Comparison of ENCODE assay signal across 17 mouse cellular contexts in genomic region chr3:154509394-154509793, GRCm38 (mm10).
DNase-seq lines count a peak whose midpoint lies in the region; ATAC-seq lines count a peak whose summit lies in the region.
"Had no signal": no experiment of that assay in that cellular context is flagged by ENCODE, and none has a peak within 500 bp of the region (broad histone marks: within the 10 kb centered on the region; RNA-seq: fewer than 3 reads in every experiment).

No protein-coding gene starts in this region.

- ATAC-seq in granulocyte monocyte progenitor cell, adult 5-6 weeks (replicated peaks; ENCODE audit: poor library complexity, severe bottlenecking), result peak; percentile 33
- ATAC-seq in megakaryocyte progenitor cell, adult 5-6 weeks (replicated peaks; ENCODE audit: poor library complexity), result peak; percentile 74
- ATAC-seq: CD4-positive, CD25-positive, alpha-beta regulatory T cell, adult 4 months; forebrain, embryonic 14.5 days; hindbrain, embryonic 16.5 days had no signal

- intact Hi-C loops in heart, postnatal 36 days (cut with DNase I), result no loop called here

- peak; percentile 42 for DNase-seq in heart, adult 11 months
- no peak for DNase-seq in heart, postnatal 36 days
- peak; percentile 42 for DNase-seq in thymus, postnatal 0 days (ENCODE audit: low spot score)
- no peak for DNase-seq in thymus, postnatal 10 days (ENCODE audit: low spot score in 2 of 2)
- no peak for DNase-seq in neural tube, embryonic 10.5 days (ENCODE audit: extremely low spot score, low spot score)
- no peak for DNase-seq in gastrocnemius, postnatal 25 days
- DNase-seq: adrenal gland, postnatal 10 days; B cell, adult 2 months; cerebellum, adult 18-20 months; cerebellum, adult 9-11 months; cerebellum, postnatal 36 days; gastrocnemius, adult 2 months had no signal

Comparison
In these comparisons a context has a peak if more than half of its experiments do, and no peak if none do; other contexts are left out.
1. DNase-seq: peak in heart, adult 11 months (single experiment) and thymus, postnatal 0 days (single experiment); none in heart, postnatal 36 days (0 of 2), thymus, postnatal 10 days (0 of 2), neural tube, embryonic 10.5 days (single experiment) and gastrocnemius, postnatal 25 days (single experiment).